Mouse (Mus musculus): ENCODE results near the gene Hpse. TPM values are rescaled to one million over a fixed set of nuclear protein-coding genes. Genes with fewer than 3 reads are reported as not detected.

The Hpse gene
- total RNA-seq, 1 experiment from 2014 or later = 0.30 TPM

GRCm38 (mm10) chr5:100642316-100642715 lies 77.2 kb downstream of the Hpse start:
- DNase-seq = no peak

DNA sequence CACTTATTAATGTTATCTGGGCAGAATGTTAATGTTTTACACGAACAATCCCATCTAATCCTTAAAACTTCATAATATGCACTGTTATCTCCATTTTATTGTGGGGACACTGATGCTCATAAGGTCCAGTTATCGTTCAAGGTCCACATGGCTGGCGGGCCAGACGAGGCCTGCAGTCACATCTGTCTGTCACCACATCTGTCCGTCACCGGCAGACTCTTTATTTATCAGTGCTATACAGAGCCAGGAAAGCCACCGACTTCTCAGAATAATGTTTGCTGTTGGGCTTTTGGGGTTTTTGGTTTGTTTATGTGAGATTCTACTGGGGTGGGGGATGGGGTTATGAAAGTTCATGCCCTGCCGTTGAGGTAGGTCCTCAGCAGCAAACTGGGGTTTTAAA lies 81.0 kb downstream of the Hpse start:
- DNase-seq = no peak

GRCm38 (mm10) chr5:100636794-100637544 lies 82.5 kb downstream of the Hpse start:
- peak; percentile 10 for DNase-seq

DNA sequence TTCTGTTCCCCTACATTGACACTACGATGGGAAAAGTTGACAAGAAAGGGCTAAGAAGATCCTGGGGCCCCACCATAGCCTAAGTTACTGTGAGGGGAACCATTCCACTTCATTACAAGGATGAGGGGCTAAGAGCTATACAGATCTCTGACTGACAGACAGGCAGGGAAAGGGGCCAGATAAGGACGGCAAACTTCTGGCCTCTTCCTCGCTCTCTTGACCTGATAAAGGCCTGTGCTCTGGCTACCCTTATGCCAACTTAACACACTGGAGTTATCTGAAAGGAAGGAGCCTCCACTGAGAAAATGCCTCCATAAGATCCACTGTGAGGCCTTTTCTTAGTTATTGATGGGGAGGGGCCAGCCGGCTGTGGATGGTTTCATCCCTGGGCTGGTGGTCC lies 83.6 kb downstream of the Hpse start:
- DNase-seq = no peak

DNA sequence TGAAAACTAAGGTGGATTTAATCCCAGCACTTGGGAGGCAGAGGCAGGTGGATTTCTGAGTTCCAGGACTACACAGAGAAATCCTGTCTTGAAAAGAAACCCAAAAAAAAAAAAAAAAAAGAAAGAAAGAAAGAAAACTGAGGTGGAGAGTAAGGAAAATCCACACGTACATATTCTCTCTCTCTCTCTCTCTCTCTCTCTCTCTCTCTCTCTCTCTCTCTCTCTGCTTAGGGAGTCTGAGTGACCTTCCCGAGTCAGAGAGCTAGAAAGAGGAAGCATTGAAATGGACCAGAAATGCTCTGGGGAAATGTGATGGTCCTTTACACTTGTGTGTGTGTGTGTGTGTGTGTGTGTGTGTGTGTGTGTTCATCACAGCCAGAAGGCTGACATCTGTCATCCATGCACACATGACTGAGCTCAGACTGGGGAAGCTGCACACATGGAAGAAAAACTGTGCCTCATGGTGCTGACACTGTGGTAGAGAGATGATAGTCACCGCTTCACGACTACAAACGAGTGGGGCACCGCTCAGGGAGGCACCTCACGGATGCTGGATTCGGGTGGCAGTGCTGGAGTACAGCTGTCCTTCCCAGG lies 84.5 kb downstream of the Hpse start:
- no peak for DNase-seq

DNA sequence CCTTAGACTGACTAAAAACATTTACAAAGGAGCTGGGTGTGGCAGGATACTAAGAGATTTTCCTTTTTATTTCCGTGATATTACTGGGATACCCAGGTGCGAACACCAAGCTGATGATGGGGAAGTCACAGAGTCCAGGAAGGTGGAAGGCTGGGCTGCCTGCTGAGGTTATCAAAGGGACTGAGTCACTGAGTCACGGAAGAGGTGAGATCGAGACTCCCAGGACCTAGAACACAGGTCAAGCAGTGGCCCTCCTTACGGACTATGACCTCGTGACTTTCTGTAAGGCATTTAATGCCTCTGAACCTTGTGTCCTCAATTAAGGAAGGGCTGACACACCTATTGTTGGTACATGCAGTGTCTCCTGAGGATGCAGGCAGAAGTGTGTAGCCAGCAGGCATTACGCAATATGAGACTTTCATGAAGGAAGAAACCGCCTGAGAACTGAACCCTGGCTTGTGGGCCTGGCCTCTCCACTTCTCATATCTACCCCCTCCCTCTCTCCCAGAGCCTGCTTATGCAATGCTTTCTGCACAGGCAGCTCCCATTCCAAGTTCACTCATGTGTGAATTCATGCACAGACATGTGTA lies 86.9 kb downstream of the Hpse start:
- no peak for DNase-seq

Other genes with a start within 250 kb of the Hpse start
- gene Lin54, start 219.1 kb downstream of the Hpse start, total RNA-seq (2021) = 14.5 and 15.7 TPM in 2 replicates
- 71.8 and 73.4 TPM in 2 replicates for gene Cops4, start 201.4 kb downstream of the Hpse start, total RNA-seq (2021)
- gene Plac8, start 147.5 kb downstream of the Hpse start, total RNA-seq (2021) = 5.5 and 9.6 TPM in 2 replicates
- 63.0 and 65.2 TPM in 2 replicates for gene Coq2, start 44.6 kb downstream of the Hpse start, total RNA-seq (2021)
- gene Helq, start 78.9 kb upstream of the Hpse start, total RNA-seq (2021) = 8.6 and 10.5 TPM in 2 replicates
- 82.3 and 82.5 TPM in 2 replicates for gene Mrps18c, start 78.9 kb upstream of the Hpse start, total RNA-seq (2021)
- 13.6 and 18.7 TPM in 2 replicates for gene Abraxas1, start 101.2 kb upstream of the Hpse start, total RNA-seq (2021)
- 5.0 and 8.7 TPM in 2 replicates for gene Gpat3, start 126.0 kb upstream of the Hpse start, total RNA-seq (2021)

Data from adrenal gland, postnatal 25 days (tissue).